Mouse (Mus musculus) kidney, postnatal 0 days (tissue): ENCODE data around the gene Trip12. TPM values are rescaled to one million over a fixed set of nuclear protein-coding genes. Genes with fewer than 3 reads are reported as not detected.

Experiments used
- ATAC-seq: fragments of 200-750 bp; cut with Nextera tagmentation; replicated peaks from 2 replicates; pipeline ENCODE4 v1.8.0; 2017; ENCODE audit warnings: low read depth, moderate number of reproducible peaks, moderate TSS enrichment, moderate library complexity; ENCODE audit not compliant: low FRiP score
- DNase-seq: peaks from one replicate; pipeline ENCODE4 v3.0.0-alpha.2; 2016; ENCODE audit warnings: low spot score
- H3K27ac ChIP-seq: fragments of 300-500 bp; sonication (generic); 2 replicates; pipeline ENCODE4 v1.5.1; 2014; ENCODE audit warnings: mild to moderate bottlenecking
- H3K27me3 ChIP-seq: fragments of 300-500 bp; sonication (generic); 2 replicates; pipeline ENCODE4 v1.6.1; 2014; ENCODE audit warnings: low read length, mixed read lengths; ENCODE audit not compliant: insufficient read depth
- H3K36me3 ChIP-seq: fragments of 300-500 bp; sonication (generic); 2 replicates; pipeline ENCODE4 v1.6.1; 2014; ENCODE audit warnings: low read length, mixed read lengths; ENCODE audit not compliant: insufficient read depth
- H3K4me1 ChIP-seq: fragments of 300-500 bp; sonication (generic); replicated peaks from 2 replicates; pipeline ENCODE4 v1.6.1; 2014; ENCODE audit warnings: antibody characterized with exemption, low read length, mixed read lengths; ENCODE audit not compliant: insufficient read depth
- H3K4me2 ChIP-seq: fragments of 300-500 bp; sonication (generic); 2 replicates; pipeline ENCODE4 v1.6.1; 2014; ENCODE audit warnings: mild to moderate bottlenecking, low read length, moderate library complexity, mixed read lengths
- H3K4me3 ChIP-seq: fragments of 300-500 bp; sonication (generic); replicated peaks from 2 replicates; pipeline ENCODE4 v1.5.1; 2014; ENCODE audit warnings: low read depth, low read length
- H3K9ac ChIP-seq: fragments of 300-500 bp; sonication (generic); 2 replicates; pipeline ENCODE4 v1.6.1; 2014; ENCODE audit warnings: low read depth, low read length
- H3K9me3 ChIP-seq: fragments of 300-500 bp; sonication (generic); replicated peaks from 2 replicates; pipeline ENCODE4 v1.6.1; 2016; ENCODE audit warnings: low read length, inconsistent platforms, mixed read lengths
- CTCF ChIP-seq: IDR thresholded peaks from 2 replicates; pipeline ENCODE4 v1.5.1; 2016; ENCODE audit warnings: antibody characterized with exemption, low read depth, mild to moderate bottlenecking, moderate library complexity
- WGBS: fragments of 180-500 bp; shearing (Covaris S2); extraction: QIAGEN DNeasy Blood & Tissue Kit; methylation state at CpG from one replicate; pipeline ENCODE4 v1.1.7; 2014; 5-methylcytosine and 5-hydroxymethylcytosine counted together
- polyA plus RNA-seq: library from polyadenylated mRNA; unstranded; fragments of >200 nt; fragmentation: Nextera tagmentation; extraction: Ambion mirVana; gene quantifications from 2 replicates; pipeline ENCODE4 v1.2.1, GENCODE M21; 2015

The Trip12 gene
- polyA plus RNA-seq, 1 experiment from 2014 or later = 36.8 TPM

DNA sequence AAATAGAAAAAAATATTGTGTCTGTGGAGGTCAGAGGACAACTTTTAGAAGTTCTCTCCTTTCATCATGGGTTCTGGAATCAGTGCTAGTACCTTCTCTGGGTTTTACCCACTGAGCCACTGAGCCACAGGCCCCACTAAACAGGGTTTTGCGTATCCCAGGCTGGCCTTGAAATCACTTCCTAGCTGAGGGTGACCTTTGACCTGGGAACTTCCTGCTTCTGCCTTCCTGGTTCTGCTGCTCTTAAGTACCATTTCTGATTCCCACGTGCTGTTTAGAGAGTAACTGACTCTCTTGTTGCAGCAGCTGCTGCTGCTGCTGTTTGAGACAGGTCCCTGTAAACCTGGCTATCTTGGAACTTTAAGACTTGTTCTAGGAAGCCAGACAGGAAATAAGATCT, 24.3 kb upstream of the Trip12 start:
- Histone ChIP-seq H3K4me2 (no peak overlapping the region), H3K4me1 (no peaks in the 10 kb centered on the region), H3K36me3 (no peaks in the 10 kb centered on the region), H3K27ac (no peak overlapping the region), H3K9me3 (no peaks in the 10 kb centered on the region), H3K4me3 (no peak overlapping the region), H3K9ac (no peak overlapping the region), H3K27me3 (no peaks in the 10 kb centered on the region)
- TF ChIP-seq CTCF = no peak
- 38% methylated on average over 2 of the region's 2 CpGs for WGBS
- no peak for DNase-seq
- no peak for ATAC-seq

DNA sequence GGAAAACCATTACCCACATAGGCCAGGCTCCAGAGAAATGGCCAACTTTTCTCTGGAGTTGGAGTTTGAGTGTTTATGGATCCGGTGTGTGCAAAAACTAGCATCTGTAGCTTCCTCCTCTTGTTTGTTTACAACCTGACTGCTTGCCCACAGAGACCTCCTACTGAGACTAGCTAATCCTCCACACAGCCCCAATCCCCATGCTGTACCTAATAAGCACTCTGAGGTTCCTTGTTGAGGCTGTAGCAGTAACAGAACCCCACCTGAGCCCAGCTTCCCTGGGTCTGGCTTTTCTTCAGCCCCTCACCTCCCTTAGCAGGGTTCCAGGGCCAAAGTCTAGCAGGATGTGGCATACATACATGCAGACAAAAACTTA, 20.9 kb upstream of the Trip12 start:
- DNase-seq (no peak), ATAC-seq (no peak)
- Histone ChIP-seq H3K9ac (no peak overlapping the region), H3K27ac (no peak overlapping the region), H3K27me3 (no peaks in the 10 kb centered on the region), H3K4me3 (no peak overlapping the region), H3K36me3 (no peaks in the 10 kb centered on the region), H3K4me1 (no peaks in the 10 kb centered on the region), H3K9me3 (no peaks in the 10 kb centered on the region), H3K4me2 (no peak overlapping the region)
- 65% methylated on average over 1 of the region's 1 CpGs for WGBS
- no peak for TF ChIP-seq CTCF

DNA sequence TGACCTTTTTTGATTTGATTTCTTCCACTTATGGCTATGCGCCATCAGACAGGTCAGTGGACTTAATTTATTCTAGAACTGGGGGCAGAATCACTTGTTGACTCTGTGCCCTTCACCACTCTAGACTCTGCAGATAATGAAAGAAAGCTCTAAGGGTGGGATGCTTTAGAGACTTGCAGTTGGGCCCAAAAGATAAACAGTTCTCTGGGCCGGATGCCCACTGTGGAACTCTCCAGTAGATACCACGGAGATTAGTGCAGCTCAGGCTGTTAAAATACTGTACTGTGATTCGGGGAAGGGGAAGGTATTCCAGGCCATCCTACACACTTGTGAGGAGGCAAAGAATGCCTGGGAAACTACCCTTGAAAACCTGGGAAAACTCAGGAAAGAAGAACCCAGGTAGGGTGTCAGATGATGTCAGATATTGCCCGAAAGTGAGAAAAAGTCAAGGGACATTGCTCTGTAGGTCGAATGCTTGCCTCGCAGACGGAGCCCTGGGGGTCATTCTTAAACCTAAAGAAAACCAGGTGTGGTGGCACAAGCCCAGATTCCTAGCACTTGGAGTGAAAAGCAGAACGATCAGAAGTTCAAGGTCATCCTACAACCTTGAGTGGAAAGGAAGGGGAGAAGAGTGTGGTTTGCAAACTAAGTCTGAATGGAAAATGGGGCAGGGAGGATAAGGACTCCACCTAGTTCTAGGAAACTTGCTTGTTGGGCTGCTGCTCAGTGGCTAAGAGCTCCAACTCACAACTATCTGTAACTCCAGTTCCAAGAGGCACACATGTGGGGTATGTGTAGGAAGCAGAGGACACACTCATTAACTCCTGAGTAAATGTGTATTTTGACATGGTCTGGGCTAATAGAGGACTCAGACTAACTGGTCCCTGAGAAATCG, 20.3 kb upstream of the Trip12 start:
- 73% methylated on average over 10 of the region's 10 CpGs for WGBS
- H3K4me1 ChIP-seq = no peaks in the 10 kb centered on the region
- no peak for DNase-seq
- H3K27ac ChIP-seq = no peak overlapping the region
- H3K36me3 ChIP-seq = no peaks in the 10 kb centered on the region
- no peak for TF ChIP-seq CTCF
- no peak overlapping the region for H3K9ac ChIP-seq
- H3K4me2 ChIP-seq = no peak overlapping the region
- H3K27me3 ChIP-seq = no peaks in the 10 kb centered on the region
- no peak overlapping the region for H3K4me3 ChIP-seq
- ATAC-seq = no peak
- H3K9me3 ChIP-seq = no peaks in the 10 kb centered on the region

DNA sequence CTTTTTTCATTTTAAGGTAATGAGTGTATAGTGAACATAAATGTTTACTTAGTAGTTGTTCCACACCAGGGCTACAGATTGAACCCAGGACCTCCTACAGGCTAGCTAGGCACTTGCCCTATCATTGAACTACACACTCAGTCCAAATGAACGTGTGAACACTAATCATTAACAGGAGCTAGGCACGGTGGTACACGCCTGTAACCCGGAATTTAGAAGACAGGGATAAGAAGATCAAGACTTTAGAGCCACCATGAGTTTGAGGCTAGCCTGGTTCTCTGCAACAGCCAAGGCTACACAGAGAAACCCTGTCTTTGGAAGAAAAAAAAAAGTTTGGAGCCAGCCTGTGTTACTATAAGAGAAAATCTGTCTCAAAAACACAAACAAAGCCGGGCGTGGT, 19.3 kb upstream of the Trip12 start:
- ATAC-seq (no peak), DNase-seq (no peak)
- WGBS = 84% methylated on average over 6 of the region's 6 CpGs
- Histone ChIP-seq H3K27ac (no peak overlapping the region), H3K9ac (no peak overlapping the region), H3K27me3 (no peaks in the 10 kb centered on the region), H3K9me3 (no peaks in the 10 kb centered on the region), H3K4me2 (no peak overlapping the region), H3K4me3 (no peak overlapping the region), H3K4me1 (no peaks in the 10 kb centered on the region), H3K36me3 (no peaks in the 10 kb centered on the region)
- TF ChIP-seq CTCF = no peak

DNA sequence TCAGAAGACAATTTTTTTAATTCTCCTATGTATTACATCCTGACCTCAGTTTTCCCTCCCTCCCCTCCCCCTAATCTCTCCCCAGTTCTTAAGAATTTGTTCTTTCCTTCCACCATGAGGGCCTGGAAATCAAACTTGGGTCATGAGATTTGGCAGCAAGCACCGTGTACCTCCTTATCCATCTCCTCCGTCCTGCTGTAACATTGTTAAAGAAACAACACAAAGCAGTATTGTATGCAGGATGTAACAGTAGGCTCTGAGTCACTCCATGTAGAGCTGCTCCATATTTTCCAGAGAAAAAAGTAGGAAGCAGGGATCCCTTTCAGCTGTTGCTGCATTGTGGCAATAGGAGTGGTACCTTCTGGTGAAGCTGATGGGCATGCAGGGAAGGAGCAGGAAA, 15.4 kb upstream of the Trip12 start:
- no peaks in the 10 kb centered on the region for H3K4me1 ChIP-seq
- 62% methylated on average over 2 of the region's 2 CpGs for WGBS
- no peak for DNase-seq
- H3K36me3 ChIP-seq = no peaks in the 10 kb centered on the region
- TF ChIP-seq CTCF = no peak
- H3K9me3 ChIP-seq = no peaks in the 10 kb centered on the region
- no peak overlapping the region for H3K4me3 ChIP-seq
- H3K27me3 ChIP-seq = no peaks in the 10 kb centered on the region
- ATAC-seq = no peak
- no peak overlapping the region for H3K4me2 ChIP-seq
- H3K9ac ChIP-seq = no peak overlapping the region
- no peak overlapping the region for H3K27ac ChIP-seq

GRCm38 (mm10) chr1:84854966-84855365, 14.7 kb upstream of the Trip12 start:
- H3K9me3 ChIP-seq = no peaks in the 10 kb centered on the region
- no peak overlapping the region for H3K4me2 ChIP-seq
- ATAC-seq (no peak), DNase-seq (no peak)
- no peak overlapping the region for H3K27ac ChIP-seq
- no peaks in the 10 kb centered on the region for H3K27me3 ChIP-seq
- 81% methylated on average over 2 of the region's 2 CpGs for WGBS
- no peak overlapping the region for H3K4me3 ChIP-seq
- H3K9ac ChIP-seq = no peak overlapping the region
- no peak for TF ChIP-seq CTCF
- H3K4me1 ChIP-seq = no peaks in the 10 kb centered on the region
- H3K36me3 ChIP-seq = no peaks in the 10 kb centered on the region
